Mouse (Mus musculus): Measurements from ENCODE around the gene Ttc39b. TPM values are rescaled to one million over a fixed set of nuclear protein-coding genes. Genes with fewer than 3 reads are reported as not detected.

Ttc39b gene
- total RNA-seq, 1 experiment from 2014 or later: 19.6 TPM

DNA sequence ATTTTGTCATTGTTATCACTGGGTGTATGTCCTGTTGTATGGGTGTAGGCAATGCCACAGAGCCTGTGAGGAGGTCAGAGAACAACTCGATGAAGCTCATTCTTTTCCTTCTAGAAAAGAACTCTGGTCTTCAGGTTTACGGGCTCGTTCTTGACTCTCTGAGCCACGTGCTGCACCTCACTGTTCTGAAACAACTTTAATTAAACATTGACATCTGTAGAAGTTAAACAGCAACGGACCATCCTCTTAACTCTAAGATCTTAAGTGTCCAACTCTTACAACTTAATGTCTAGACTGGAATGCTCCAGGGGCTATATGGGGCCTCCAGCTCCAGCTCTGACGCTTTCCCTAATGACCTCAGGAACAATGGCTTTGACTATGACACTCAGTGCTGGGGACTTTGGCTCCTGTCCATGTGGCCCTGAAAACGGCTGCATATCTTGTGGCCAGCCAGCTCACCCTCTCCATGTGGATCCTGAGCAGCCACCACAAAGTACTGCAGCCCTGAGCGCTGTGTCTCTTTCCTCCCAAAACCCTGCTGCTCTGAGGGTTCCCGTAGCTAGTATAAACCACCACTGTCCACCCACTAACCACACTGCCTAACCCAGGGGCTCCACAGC, 95.3 kb downstream of the Ttc39b start:
- DNase-seq: no peak

- no peak for DNase-seq
Observed at GRCm38 (mm10) chr4:83228073-83228472, 96.0 kb downstream of the Ttc39b start.

DNA sequence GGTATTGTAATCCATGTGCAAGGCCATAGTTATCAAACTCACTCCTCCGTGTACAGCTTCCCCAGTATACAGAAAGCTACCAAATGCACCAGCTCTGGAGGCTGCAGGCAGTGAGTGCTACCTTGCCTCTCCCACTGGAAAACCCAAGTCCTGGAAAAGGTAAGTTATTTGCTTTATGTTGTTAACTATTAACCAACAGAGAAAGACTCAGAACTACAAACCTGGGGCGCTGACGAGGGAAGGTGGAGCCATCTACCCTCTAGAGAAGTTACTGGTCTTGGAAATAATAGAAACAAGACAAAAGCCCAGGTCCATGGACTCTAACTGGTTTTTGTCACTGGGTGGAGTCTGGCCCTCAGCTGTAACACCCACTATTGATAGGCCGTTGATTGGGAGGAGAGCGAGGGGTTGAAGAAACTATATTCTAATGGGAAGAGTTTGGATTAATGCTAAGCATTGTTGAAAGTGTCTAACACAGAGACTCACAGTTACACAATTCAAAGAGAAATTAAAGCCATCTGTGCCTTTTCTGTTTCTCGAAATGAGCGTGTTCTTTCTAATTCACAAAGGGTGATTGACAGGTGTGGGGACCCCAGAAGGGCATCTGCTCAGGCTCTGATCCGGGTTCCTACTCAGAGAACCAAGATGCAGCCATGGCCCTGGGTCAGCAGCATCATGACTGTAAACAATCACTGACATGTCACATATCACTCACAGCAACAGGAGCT, 98.3 kb downstream of the Ttc39b start:
- DNase-seq: no peak

DNA sequence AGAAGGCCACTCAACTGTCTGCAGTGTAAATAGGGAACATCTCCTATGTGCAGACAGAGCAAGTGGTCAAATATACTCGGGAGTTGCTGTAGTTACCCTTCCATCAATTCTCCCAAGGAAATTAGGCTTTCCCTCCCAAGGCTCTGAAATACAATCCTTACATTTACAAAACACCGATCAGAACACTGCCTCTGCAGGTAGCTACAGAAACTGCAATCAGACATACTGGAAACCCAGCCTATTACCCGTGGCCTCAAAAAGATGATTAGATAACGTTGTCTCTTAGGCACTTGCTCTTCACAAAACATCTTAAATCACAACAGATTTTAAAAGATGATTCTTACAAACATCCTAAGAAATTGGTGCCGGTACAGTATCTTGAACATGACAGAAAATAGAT, 99.8 kb downstream of the Ttc39b start:
- DNase-seq: no peak

DNA sequence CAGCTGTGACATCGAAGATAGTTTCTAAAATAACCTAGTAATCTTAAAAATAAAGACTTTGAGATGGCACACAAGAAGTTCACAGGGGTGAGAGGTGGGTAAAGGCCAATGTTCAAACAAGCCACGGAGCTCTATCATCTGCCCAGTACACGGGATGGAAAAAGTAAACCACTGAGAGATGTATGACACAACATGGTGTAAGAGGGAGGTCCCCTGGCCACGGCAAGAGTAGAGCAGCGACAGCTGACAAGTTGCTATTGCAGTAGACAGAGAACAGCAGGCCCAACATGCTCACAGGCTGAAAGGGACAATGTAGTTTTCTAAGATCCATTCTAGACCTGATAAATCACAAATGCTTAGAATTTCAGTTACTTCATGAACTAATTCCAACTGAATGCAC, 100.9 kb downstream of the Ttc39b start:
- no peak for DNase-seq

DNA sequence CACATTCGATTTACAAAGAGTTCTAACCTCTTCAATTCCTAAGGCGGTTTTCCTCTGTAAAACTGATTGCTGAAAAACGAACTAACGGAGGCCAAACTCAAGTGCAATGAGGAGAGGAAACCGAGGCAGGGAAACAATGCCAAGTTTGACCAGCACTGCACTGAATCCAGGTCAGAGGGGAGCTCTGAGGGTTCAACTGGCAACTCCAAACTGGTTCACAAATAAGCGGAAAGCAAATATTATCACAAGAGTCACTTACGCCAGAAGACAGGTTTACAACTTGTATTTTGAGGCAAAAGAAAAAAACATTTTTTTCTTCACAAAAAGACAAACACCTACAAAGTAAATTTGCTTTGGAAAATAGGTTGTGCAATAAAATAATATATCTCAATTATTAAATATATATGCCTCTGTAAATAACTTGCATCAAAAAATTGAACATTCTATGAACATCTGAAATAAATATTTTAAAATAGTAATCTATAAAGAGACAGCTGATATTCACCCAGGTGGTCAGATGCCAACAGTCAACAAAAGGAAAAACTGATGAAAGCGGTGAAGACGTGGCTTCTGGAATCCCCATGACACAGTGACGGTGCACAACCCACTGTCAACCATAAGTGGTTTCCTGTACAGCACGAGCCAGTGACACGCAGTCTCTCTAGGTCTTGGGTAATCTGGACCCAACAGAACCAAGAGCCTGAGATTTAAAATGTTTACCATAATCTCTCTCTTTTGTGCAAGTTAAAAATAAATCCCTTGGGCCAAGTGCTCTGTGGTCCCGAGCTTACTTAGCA, 103.1 kb downstream of the Ttc39b start:
- no peak for DNase-seq

DNA sequence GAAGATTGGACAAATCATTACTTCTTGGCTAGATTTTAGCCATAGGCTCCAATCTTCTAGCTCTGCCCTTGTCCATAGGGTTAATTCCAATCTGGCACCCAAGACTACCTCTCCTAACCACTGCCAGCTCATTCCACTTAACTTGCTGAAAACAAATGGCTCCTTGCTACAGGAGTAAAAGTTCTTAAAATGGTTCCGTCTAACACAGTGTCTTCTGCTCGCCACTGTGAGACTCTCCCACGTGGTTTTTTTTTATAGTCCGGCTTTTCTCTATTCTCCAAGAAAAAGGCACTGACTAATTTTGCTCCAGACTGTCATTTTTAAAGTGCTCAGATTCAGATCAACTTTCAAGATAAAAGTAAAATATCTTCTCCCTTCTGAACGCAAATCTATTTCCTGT, 104.8 kb downstream of the Ttc39b start:
- DNase-seq: no peak

- no peak for DNase-seq
Observed at GRCm38 (mm10) chr4:83217128-83217527, 106.9 kb downstream of the Ttc39b start.

GRCm38 (mm10) chr4:83216381-83216780, 107.7 kb downstream of the Ttc39b start:
- DNase-seq: no peak

GRCm38 (mm10) chr4:83215776-83216175, 108.3 kb downstream of the Ttc39b start:
- DNase-seq: no peak

GRCm38 (mm10) chr4:83214822-83215558, 109.1 kb downstream of the Ttc39b start:
- no peak for DNase-seq

- no peak for DNase-seq
Observed at GRCm38 (mm10) chr4:83213752-83214151, 110.3 kb downstream of the Ttc39b start.

DNA sequence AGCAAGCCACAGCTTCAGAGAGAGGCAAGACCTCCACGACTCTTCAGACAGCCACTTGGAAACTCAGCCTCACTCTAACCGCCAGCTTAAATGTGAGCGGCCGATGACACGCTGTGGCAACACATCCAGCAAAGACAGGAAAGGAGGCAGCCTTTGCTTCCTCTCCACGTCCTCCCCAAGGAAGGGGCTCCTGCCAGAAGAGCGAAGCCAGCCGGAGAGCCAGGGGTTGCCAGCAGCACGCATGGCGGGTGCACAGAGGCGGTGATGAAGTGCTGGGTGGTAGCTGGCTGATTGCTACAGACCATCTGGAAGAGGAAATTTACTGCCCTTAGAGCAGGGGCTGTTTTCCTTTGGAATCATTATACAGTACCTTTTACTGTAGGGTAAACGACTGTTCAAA, 112.3 kb downstream of the Ttc39b start:
- no peak for DNase-seq

DNA sequence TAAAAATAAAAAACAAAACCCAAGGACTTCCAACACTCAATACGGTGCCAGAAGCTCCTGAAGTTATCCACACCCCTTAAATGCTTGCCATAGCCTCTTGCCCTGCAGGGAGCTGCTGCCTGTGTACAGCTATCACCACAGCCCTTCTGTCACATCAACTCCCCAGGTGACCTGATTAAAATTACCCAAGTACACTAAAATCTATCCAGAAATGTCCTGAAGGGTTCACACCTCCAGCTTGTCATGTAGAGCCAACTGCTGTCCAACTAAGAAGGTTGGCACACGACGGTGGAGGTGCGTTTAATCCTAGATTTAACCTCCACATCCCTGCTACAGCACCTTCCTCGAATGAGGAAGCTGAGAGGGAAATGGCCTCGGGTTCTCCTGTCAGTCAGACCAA, 113.6 kb downstream of the Ttc39b start:
- no peak for DNase-seq

GRCm38 (mm10) chr4:83206803-83207586, 117.1 kb downstream of the Ttc39b start:
- DNase-seq: no peak

GRCm38 (mm10) chr4:83206416-83206802, 117.6 kb downstream of the Ttc39b start:
- no peak for DNase-seq

- DNase-seq: no peak
Observed at GRCm38 (mm10) chr4:83199391-83199790, 124.7 kb downstream of the Ttc39b start.

DNA sequence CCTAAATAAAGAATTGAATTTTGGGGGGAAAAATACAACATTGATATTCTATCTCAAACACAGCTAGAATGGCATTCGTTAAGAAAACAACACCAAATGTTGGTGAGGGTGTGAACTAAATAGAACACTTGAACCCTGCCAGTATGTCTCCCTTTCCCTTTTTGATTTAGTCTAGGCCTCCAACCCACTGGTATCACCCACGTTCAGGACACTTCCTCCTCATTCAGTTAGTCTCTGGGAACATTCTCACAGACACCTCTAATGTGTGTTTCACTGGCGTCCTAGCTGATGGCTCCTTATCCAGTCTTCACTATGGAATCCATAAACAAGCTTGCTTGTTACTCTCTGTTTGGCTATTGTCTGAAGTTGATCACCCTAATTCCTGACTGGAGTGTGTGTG, 125.9 kb downstream of the Ttc39b start:
- no peak for DNase-seq

DNA sequence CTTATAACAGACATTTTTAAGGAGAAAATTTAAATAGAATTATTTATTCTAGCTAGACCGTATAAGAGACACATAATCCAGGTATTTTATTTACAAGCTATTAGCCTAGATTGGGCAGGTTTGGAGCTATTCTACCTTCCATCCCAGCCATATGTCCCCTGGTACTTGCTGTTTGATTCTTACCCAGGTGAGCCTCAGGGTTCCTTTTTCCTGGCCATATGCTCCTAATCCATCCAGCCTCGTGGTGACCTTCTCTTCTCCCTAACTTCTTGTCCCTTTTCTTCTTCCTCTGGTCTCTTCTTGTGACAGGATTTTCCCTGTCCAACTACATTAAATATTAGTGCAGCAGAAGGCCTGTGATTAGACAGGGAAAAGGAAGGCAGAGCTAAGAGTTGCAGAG, 134.3 kb downstream of the Ttc39b start:
- no peak for DNase-seq

DNA sequence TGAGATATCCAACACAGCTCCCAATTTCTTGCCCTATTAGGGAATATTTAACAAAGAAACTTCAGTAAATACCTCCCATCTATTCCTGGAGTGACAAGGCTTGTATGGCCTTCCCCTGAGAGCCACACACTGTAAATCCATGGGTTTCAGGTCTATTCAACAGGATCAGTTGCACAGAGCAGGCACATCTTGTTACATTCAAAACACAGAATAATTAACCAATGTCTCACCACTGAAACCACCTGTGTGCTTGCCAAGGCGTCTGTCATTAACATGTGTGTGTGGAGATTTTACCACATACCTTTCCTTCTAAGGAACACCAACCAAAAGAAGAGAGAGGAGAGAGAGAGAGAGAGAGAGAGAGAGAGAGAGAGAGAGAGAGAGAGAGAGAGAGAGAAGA, 136.7 kb downstream of the Ttc39b start:
- no peak for DNase-seq

DNA sequence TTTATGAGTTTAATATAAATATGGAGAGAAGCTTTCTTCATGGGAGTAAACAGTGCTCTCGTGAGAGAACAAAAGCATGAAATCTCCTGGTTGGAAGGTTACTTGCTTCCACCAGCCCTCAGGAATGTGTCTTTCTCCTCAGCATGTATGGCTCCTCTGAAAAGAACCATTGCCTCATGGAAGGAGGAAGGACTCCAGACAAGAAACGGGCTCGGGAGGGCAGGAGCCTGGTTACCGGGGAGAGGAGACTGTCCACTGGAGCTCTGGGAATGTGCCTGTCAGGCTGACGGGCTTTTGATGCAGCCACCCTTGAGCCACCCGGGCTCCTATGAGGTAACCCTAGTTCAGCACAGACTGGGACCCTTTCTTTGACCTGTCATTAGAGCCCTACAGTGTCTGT, 137.6 kb downstream of the Ttc39b start:
- no peak for DNase-seq
